Mouse (Mus musculus) testis, adult 2 months (tissue): ENCODE measurements around the gene Abhd15. TPM values are rescaled to one million over a fixed set of nuclear protein-coding genes. Genes with fewer than 3 reads are reported as not detected.

ENCODE experiments used
- H3K27ac ChIP-seq: fragments of 200-500 bp; 2 replicates; pipeline ENCODE4 v1.5.1; 2012; ENCODE audit warnings: low read depth, low read length; ENCODE audit not compliant: control insufficient read depth, insufficient read depth
- H3K27me3 ChIP-seq: fragments of 200-500 bp; 2 replicates; pipeline ENCODE4 v1.6.1; 2012; ENCODE audit warnings: mild to moderate bottlenecking, low read length, moderate library complexity; ENCODE audit not compliant: control insufficient read depth, insufficient read depth
- H3K36me3 ChIP-seq: fragments of 200-500 bp; 2 replicates; pipeline ENCODE4 v1.6.1; 2012; ENCODE audit warnings: mild to moderate bottlenecking, low read length; ENCODE audit not compliant: control insufficient read depth, insufficient read depth
- H3K4me1 ChIP-seq: fragments of 200-500 bp; 2 replicates; pipeline ENCODE4 v1.6.1; 2012; ENCODE audit warnings: low read length; ENCODE audit not compliant: control insufficient read depth, insufficient read depth
- H3K4me3 ChIP-seq: fragments of 200-500 bp; 2 replicates; pipeline ENCODE4 v1.5.1; 2012; ENCODE audit warnings: low read depth, mild to moderate bottlenecking, low read length, moderate library complexity, mixed read lengths; ENCODE audit not compliant: control insufficient read depth
- CTCF ChIP-seq: fragments of 200-500 bp; IDR thresholded peaks from 2 replicates; pipeline ENCODE4 v1.5.1; 2012; ENCODE audit warnings: low read depth, mild to moderate bottlenecking, inconsistent platforms, low read length, moderate library complexity; ENCODE audit not compliant: control insufficient read depth, insufficient read depth, insufficient replicate concordance
- POLR2A ChIP-seq: fragments of 200-500 bp; IDR thresholded peaks from 2 replicates; pipeline ENCODE4 v1.6.1; 2012; ENCODE audit warnings: low read depth, mild to moderate bottlenecking, inconsistent platforms, low read length, moderate library complexity; ENCODE audit not compliant: control insufficient read depth
- polyA plus RNA-seq: library from polyadenylated mRNA; depleted of rRNA; stranded (reverse); fragments of >200 nt; gene quantifications from 2 replicates; pipeline ENCODE4 v1.2.3, GENCODE M21; 2012

The Abhd15 gene
- polyA plus RNA-seq, 1 experiment = 0.17 TPM

DNA sequence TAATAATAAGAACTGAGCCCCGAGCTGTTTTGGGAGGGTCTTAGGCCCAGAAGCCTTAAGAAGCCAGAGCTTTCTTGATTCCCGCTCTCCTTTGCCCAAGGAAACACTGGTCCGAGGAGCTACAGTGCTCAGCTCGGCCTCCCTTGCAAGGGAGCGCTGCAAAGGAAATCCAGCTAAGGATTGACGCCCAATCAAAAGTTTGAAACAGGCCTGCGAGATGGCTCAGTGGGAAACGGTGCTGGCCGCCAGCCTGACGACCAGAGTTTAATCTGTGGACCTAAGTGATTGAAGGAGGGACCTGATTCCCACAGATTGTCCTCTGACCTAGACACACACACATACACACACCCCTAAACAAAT, 1.1 kb upstream of the Abhd15 start:
- Histone ChIP-seq H3K36me3 (no peaks in the 10 kb centered on the region), H3K27ac (no peak overlapping the region), H3K4me1 (peaks cover 36% of the 10 kb centered on the region), H3K27me3 (no peaks in the 10 kb centered on the region), H3K4me3 (peak overlapping the region; percentile 80)
- TF ChIP-seq CTCF = no peak
- no peak for TF ChIP-seq POLR2A

DNA sequence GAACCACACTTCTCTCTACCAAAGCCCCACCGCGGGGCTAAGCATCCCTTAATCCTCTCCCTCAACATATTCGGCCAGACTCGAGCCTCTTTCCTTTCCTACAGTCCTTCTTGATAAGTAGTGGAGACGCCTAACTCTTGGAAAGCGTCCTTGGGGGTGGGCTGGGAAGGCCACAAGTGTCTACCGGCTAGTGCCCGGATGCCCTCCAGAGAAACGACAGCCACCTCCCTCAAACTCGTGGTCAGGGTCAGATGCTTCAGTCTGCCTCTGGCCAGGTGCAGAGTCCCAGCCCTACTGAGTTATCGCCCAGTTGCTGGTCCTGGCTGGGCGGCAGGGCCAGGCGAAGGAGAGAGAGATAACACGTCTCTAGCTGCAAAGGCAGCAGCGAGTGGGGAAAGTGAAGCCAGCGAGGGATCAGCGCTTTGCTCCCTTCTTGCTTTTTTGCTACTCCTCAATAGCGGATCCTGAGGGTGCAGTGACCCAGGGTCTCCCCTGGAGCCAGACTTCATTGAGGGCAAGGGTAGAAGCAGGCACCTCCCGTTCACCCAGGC, 565 bp upstream of the Abhd15 start:
- H3K4me1 ChIP-seq = peaks cover 33% of the 10 kb centered on the region
- no peak overlapping the region for H3K27ac ChIP-seq

DNA sequence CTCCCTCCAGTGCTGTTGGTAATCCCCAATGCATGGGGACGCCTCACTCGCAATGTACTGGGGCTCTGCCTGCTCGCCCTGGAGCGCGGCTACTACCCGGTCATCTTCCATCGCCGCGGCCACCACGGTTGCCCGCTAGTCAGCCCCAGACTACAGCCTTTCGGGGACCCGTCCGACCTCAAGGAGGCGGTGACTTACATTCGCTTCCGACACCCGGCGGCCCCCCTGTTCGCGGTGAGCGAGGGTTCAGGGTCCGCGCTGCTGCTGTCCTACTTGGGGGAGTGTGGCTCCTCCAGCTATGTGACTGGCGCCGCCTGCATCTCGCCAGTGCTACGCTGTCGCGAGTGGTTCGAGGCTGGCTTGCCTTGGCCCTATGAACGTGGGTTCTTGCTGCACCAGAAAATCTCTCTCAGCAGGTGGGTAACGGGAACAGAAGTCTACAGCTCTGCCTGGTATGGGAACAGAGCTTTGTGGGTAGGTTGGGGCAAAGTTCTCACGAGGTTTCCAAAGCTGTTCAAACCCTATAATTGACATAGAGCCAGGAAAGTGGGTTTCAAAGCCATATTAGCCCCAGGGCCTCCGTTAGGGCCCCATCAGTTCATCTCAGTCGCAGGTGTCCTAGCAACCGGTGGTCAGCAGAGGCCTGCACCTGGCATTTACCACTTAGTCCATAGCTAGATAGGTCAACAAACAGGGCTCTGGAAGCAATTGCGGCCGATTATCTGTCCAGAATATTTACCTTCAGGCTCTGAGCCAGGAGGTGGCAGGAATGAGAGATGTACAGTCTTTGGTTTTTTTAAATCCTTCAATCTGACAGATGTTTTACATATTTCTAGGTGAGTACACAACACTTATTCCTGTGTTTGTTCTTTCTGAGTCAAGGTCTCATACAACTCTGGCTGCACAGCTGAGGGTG, 974 bp downstream of the Abhd15 start, which contains the start of gene Trp53i13:
TSS of gene Trp53i13 (minus strand) at position 344 of the 916 bp plus-strand sequence.
- Histone ChIP-seq H3K27me3 (no peaks in the 10 kb centered on the region), H3K27ac (no peak within 1 kb of the TSS)

More for the DNA sequence above, 565 bp upstream of the Abhd15 start:
- no peaks in the 10 kb centered on the region for H3K27me3 ChIP-seq
- peak overlapping the region; percentile 43 for H3K4me3 ChIP-seq
- H3K36me3 ChIP-seq = no peaks in the 10 kb centered on the region
- no peak for TF ChIP-seq CTCF
- TF ChIP-seq POLR2A = no peak

GRCm38 (mm10) chr11:77516553-77517425, 1.9 kb downstream of the Abhd15 start:
- peaks cover 35% of the 10 kb centered on the region for H3K4me1 ChIP-seq

More for the DNA sequence above, 974 bp downstream of the Abhd15 start, which contains the start of gene Trp53i13:
- Histone ChIP-seq H3K4me1 (peaks cover 35% of the 10 kb centered on the region), H3K4me3 (peak within 1 kb of the TSS; percentile 77), H3K36me3 (no peaks in the 10 kb centered on the region)
- TF ChIP-seq POLR2A = no peak

DNA sequence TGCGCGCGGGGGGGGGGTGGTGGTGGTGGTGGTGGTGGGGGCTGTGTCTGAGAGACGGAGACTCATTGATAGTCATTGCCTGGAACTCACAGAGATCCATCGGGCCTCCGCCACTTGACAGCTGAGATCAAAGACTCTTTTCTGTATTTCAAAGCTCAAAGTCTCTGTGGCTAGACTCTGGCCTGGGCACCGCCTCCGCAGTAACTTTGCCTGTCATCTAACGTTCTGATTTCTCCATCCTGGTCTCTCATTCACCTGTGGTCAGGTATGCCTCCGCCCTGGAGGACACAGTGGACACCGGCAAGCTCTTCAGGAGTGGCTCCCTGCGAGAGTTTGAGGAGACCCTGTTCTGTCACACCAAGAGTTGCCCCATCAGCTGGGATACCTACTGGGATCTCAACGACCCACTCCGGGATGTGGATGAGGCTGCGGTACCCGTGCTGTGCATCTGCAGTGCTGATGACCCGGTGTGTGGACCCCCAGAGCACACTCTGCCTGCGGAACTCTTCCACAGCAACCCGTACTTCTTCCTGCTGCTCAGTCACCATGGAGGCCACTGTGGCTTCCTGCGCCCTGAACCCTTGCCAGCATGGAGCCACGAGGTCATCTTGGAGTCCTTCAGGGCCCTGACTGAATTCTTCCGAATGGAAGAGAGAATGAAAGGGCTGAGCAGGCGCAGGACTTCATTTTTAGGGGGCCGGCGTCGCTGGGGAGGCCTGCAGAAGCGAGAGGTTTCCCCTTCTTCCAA, 3.3 kb downstream of the Abhd15 start:
- Histone ChIP-seq H3K36me3 (no peaks in the 10 kb centered on the region), H3K27ac (no peak overlapping the region), H3K4me3 (no peak overlapping the region), H3K4me1 (peaks cover 32% of the 10 kb centered on the region), H3K27me3 (no peaks in the 10 kb centered on the region)
- TF ChIP-seq CTCF (no peak), POLR2A (no peak)

More at GRCm38 (mm10) chr11:77516553-77517425, 1.9 kb downstream of the Abhd15 start:
- TF ChIP-seq POLR2A (no peak), CTCF (no peak)
- no peaks in the 10 kb centered on the region for H3K27me3 ChIP-seq
- no peak overlapping the region for H3K4me3 ChIP-seq
- H3K36me3 ChIP-seq = no peaks in the 10 kb centered on the region
- H3K27ac ChIP-seq = no peak overlapping the region

GRCm38 (mm10) chr11:77519043-77519442, 4.1 kb downstream of the Abhd15 start, which contains the start of gene Gm10392:
TSS of gene Gm10392 (minus strand) at chr11:77519198.
- no peak within 1 kb of the TSS for H3K27ac ChIP-seq
- H3K4me1 ChIP-seq = peaks cover 26% of the 10 kb centered on the region
- TF ChIP-seq POLR2A (no peak), CTCF (no peak)
- H3K27me3 ChIP-seq = no peaks in the 10 kb centered on the region
- H3K4me3 ChIP-seq = no peak within 1 kb of the TSS
- H3K36me3 ChIP-seq = no peaks in the 10 kb centered on the region
